8 mouse cellular contexts compared by ENCODE assay signal in the genomic region with DNA sequence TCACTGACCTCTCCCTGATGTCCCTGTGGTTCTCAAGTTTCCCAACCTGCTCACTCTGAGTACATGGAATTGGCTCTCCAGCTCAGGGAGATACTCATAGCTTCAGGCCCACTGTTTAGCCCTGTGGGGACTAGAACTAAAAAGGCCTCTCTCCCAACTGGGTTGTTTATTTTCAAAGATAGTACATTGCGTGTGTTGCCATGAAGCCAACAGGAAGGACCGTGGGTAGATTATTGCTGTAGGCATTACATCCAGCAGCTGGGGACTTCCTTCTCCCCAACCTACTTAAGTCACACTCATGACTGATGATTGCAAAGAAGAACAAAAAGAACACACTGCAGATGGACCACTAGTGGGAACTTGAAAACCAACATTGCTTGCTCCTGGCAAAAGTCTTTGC.
A peak's percentile ranks its signal among the peaks of the same experiment; 100 is the strongest.
DNase-seq lines count a peak whose midpoint lies in the region; ATAC-seq lines count a peak whose summit lies in the region.
"Had no signal": no experiment of that assay in that cellular context is flagged by ENCODE, and none has a peak within 500 bp of the region (broad histone marks: within the 10 kb centered on the region; RNA-seq: fewer than 3 reads in every experiment).

No protein-coding gene starts in this region.

- 0 out of 2 replicates have a peak, but pooled peaks have one; percentile 8 for ATAC-seq in heart, embryonic 15.5 days (replicated peaks; ENCODE audit: insufficient number of reproducible peaks, insufficient read depth, low FRiP score, low read depth)
- ATAC-seq in neural tube, embryonic 12.5 days (ENCODE audit: low FRiP score, low read depth): no peak
- no peak for ATAC-seq in limb, embryonic 12.5 days (ENCODE audit: insufficient number of reproducible peaks, insufficient read depth, low FRiP score, low TSS enrichment, low read depth)
- ATAC-seq in granulocyte monocyte progenitor cell, adult 5-6 weeks (replicated peaks; ENCODE audit: poor library complexity, severe bottlenecking): no peak
- ATAC-seq: forebrain, postnatal 0 days had no signal

- H3K4me3 ChIP-seq in heart, embryonic 15.5 days: no peak overlapping the region
- no peak overlapping the region for H3K4me3 ChIP-seq in neural tube, embryonic 12.5 days
- no peak overlapping the region for H3K4me3 ChIP-seq in limb, embryonic 12.5 days (replicated peaks)

- no peaks in the 10 kb centered on the region for H3K36me3 ChIP-seq in heart, embryonic 15.5 days
- no peaks in the 10 kb centered on the region for H3K36me3 ChIP-seq in neural tube, embryonic 12.5 days
- H3K36me3 ChIP-seq in limb, embryonic 12.5 days: no peaks in the 10 kb centered on the region

- H3K9me3 ChIP-seq in heart, embryonic 15.5 days (replicated peaks): no peaks in the 10 kb centered on the region
- no peaks in the 10 kb centered on the region for H3K9me3 ChIP-seq in neural tube, embryonic 12.5 days
- H3K9me3 ChIP-seq in limb, embryonic 12.5 days: no peaks in the 10 kb centered on the region

- no peak for DNase-seq in heart, adult 8-10 months (ENCODE audit: low spot score)
- no peak for DNase-seq in neural tube, embryonic 10.5 days (ENCODE audit: extremely low spot score, low spot score)
- no peak for DNase-seq in spleen, postnatal 36 days (ENCODE audit: low spot score in 2 of 2)

- no peak overlapping the region for H3K4me2 ChIP-seq in heart, embryonic 15.5 days
- H3K4me2 ChIP-seq in neural tube, embryonic 12.5 days (replicated peaks): no peak overlapping the region
- H3K4me2 ChIP-seq in limb, embryonic 12.5 days: peak overlapping the region; percentile 9; the same call in 1 of the 2 replicates

- H3K9ac ChIP-seq in heart, embryonic 15.5 days: no peak overlapping the region
- H3K9ac ChIP-seq in neural tube, embryonic 12.5 days: no peak overlapping the region
- no peak overlapping the region for H3K9ac ChIP-seq in limb, embryonic 12.5 days (replicated peaks)
- H3K9ac ChIP-seq: forebrain, postnatal 0 days had no signal

- H3K27me3 ChIP-seq in heart, embryonic 15.5 days: no peaks in the 10 kb centered on the region
- H3K27me3 ChIP-seq in neural tube, embryonic 12.5 days (replicated peaks): no peaks in the 10 kb centered on the region
- H3K27me3 ChIP-seq in limb, embryonic 12.5 days: no peaks in the 10 kb centered on the region

- peaks cover 48% of the 10 kb centered on the region for H3K4me1 ChIP-seq in heart, embryonic 15.5 days (replicated peaks)
- H3K4me1 ChIP-seq in neural tube, embryonic 12.5 days: peaks cover 42% of the 10 kb centered on the region
- peaks cover 60% of the 10 kb centered on the region for H3K4me1 ChIP-seq in limb, embryonic 12.5 days (replicated peaks)

- peak overlapping the region; percentile 81 for H3K27ac ChIP-seq in heart, embryonic 15.5 days
- H3K27ac ChIP-seq in neural tube, embryonic 12.5 days: 0 out of 2 replicates have a peak overlapping the region, but pooled peaks have one; percentile 6
- H3K27ac ChIP-seq in limb, embryonic 12.5 days: peak overlapping the region; percentile 91

- WGBS in heart, embryonic 15.5 days: 60% methylated on average over 2 of the region's 2 CpGs
- 74% methylated on average over 2 of the region's 2 CpGs for WGBS in neural tube, embryonic 12.5 days
- WGBS in limb, embryonic 12.5 days: 89% methylated on average over 2 of the region's 2 CpGs

Comparison
In these comparisons a context has a peak if more than half of its experiments do, and no peak if none do; other contexts are left out.
1. H3K27ac ChIP-seq: peak in every context shown above with its lines; median percentile 91 in limb, embryonic 12.5 days; 81 in heart, embryonic 15.5 days; 6 in neural tube, embryonic 12.5 days.